In genomic region chr7:63060996-63061395, GRCm38 (mm10) we compare ENCODE assay signal across 12 mouse cellular contexts.
DNase-seq lines count a peak whose midpoint lies in the region.
"Had no signal": no experiment of that assay in that cellular context is flagged by ENCODE, and none has a peak within 500 bp of the region (broad histone marks: within the 10 kb centered on the region; RNA-seq: fewer than 3 reads in every experiment).

No protein-coding gene starts in this region.

- DNase-seq in right cerebral cortex, postnatal 10 days (ENCODE audit: low spot score in 2 of 2), result peak; percentile 29 to 34
- DNase-seq in right cerebral cortex, postnatal 36 days (ENCODE audit: low spot score in 2 of 2), result no peak
- DNase-seq in layer of hippocampus, adult 9-10 months (ENCODE audit: low spot score), result peak; percentile 20
- DNase-seq in lung, postnatal 10 days, result peak; percentile 51
- no peak for DNase-seq in kidney, adult 8-10 months
- no peak for DNase-seq in kidney, adult 11 months
- no peak for DNase-seq in retina, embryonic 14.5 days (ENCODE audit: low spot score)
- DNase-seq: cerebellum, adult 9-10 months; kidney, adult 18-20 months; kidney, postnatal 36 days; liver, embryonic 13.5 days; thymus, postnatal 25 days had no signal

Comparison
In these comparisons a context has a peak if more than half of its experiments do, and no peak if none do; other contexts are left out.
1. DNase-seq: peak in right cerebral cortex, postnatal 10 days (2 of 2), layer of hippocampus, adult 9-10 months (single experiment) and lung, postnatal 10 days (single experiment); none in right cerebral cortex, postnatal 36 days (0 of 2), kidney, adult 8-10 months (0 of 2), kidney, adult 11 months (single experiment) and retina, embryonic 14.5 days (single experiment).